Mouse (Mus musculus) cortical plate, adult 2 months (tissue): ENCODE measurements around the gene Mical2.

ENCODE experiments used
- CTCF ChIP-seq: fragments of 200-500 bp; IDR thresholded peaks from 2 replicates; pipeline ENCODE4 v1.5.1; 2011; ENCODE audit warnings: mild to moderate bottlenecking, control low read depth, low read length; ENCODE audit not compliant: insufficient read depth; ENCODE audit errors: extremely low read depth
- POLR2A ChIP-seq: fragments of 200-500 bp; IDR thresholded peaks from 2 replicates; pipeline ENCODE4 v1.6.1; 2011; ENCODE audit warnings: mild to moderate bottlenecking, low read length, control low read depth; ENCODE audit not compliant: insufficient read depth; ENCODE audit errors: extremely low read depth

DNA sequence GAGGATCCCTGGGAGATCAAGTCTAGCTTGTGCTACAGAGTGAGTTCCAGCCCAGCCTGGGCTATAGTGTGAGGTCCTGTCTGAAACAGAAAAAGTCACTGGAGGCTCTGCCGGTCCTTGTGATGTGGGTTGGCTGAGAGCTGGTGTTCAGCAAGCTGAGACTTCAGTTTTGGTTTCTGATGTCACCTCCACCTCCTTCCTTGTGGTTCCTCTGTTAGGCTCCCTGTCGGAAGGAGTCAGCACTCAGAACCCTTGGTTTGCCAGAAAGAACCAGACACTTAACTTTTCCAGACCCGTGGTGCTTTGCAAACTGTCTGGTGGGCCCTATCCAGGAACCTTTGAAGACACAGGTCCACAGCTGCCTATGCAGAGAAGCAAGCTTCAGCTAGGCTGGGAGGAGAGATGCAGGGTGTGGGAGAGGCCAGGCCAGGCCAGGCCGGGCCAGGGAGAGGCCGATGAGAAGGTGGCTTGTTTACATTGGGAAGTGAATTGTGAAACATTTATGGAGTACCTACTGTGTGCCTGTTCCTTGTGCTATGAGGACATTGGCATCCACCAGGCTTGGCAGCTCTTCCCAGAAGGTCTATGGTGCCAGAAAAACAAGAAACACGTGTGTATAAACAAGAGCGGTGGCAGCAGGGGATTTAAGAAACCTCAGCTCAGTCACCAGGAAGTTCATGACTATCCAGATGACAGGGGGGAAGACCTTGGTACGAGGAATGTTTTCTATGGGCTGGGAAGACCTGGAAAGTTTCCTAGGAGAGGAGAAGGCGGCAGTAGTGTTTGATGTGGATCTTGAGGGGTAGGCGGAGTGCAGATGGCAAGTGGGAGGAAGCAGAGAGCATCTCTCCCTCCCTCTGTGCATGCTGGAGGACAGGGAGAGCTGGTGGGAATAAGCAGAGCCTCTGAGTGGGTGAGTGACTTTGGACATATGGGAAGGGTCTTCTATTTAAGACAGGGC is 13.4 kb downstream of the Mical2 start:
- TF ChIP-seq CTCF (no peak), POLR2A (no peak)
